Mouse (Mus musculus) intestine, postnatal 0 days (tissue): ENCODE results near the gene Gnptg. TPM values are rescaled to one million over a fixed set of nuclear protein-coding genes. Genes with fewer than 3 reads are reported as not detected.
A peak's percentile ranks its signal among the peaks of the same experiment; 100 is the strongest.

Experiments used
- ATAC-seq: fragments of 200-750 bp; cut with Nextera tagmentation; 2 replicates; pipeline ENCODE4 v1.8.0; 2017; ENCODE audit warnings: mild to moderate bottlenecking, moderate TSS enrichment, moderate library complexity
- H3K27ac ChIP-seq: fragments of 300-500 bp; sonication (generic); 2 replicates; pipeline ENCODE4 v1.5.1; 2014; ENCODE audit warnings: mild to moderate bottlenecking, low read depth, low read length, moderate library complexity
- H3K27me3 ChIP-seq: fragments of 300-500 bp; sonication (generic); replicated peaks from 2 replicates; pipeline ENCODE4 v1.6.1; 2014; ENCODE audit warnings: low read length, mixed read lengths; ENCODE audit not compliant: control insufficient read depth, insufficient read depth
- H3K36me3 ChIP-seq: fragments of 300-500 bp; sonication (generic); 2 replicates; pipeline ENCODE4 v1.6.1; 2014; ENCODE audit warnings: mild to moderate bottlenecking, moderate library complexity; ENCODE audit not compliant: control insufficient read depth, insufficient read depth
- H3K4me1 ChIP-seq: fragments of 300-500 bp; sonication (generic); replicated peaks from 2 replicates; pipeline ENCODE4 v1.6.1; 2014; ENCODE audit warnings: antibody characterized with exemption, low read length, mixed read lengths; ENCODE audit not compliant: control insufficient read depth, insufficient read depth
- H3K4me2 ChIP-seq: fragments of 300-500 bp; sonication (generic); replicated peaks from 2 replicates; pipeline ENCODE4 v1.6.1; 2014; ENCODE audit warnings: low read depth, mild to moderate bottlenecking, moderate library complexity
- H3K4me3 ChIP-seq: fragments of 300-500 bp; sonication (generic); 2 replicates; pipeline ENCODE4 v1.5.1; 2014; ENCODE audit warnings: low read depth, low read length
- H3K9ac ChIP-seq: fragments of 300-500 bp; sonication (generic); 2 replicates; pipeline ENCODE4 v1.6.1; 2014; ENCODE audit warnings: mild to moderate bottlenecking, low read depth, low read length
- H3K9me3 ChIP-seq: fragments of 300-500 bp; sonication (generic); 2 replicates; pipeline ENCODE4 v1.6.1; 2016; ENCODE audit warnings: mixed run types; ENCODE audit not compliant: control insufficient read depth
- CTCF ChIP-seq: sonication (generic); IDR thresholded peaks from 2 replicates; pipeline ENCODE4 v1.5.1; 2016; ENCODE audit warnings: low read depth, mild to moderate bottlenecking, control low read depth, antibody characterized with exemption, moderate library complexity
- WGBS: fragments of 180-500 bp; shearing (Covaris S2); extraction: QIAGEN DNeasy Blood & Tissue Kit; methylation state at CpG from one replicate; pipeline ENCODE4 v1.1.7; 2014; 5-methylcytosine and 5-hydroxymethylcytosine counted together
- polyA plus RNA-seq: library from polyadenylated mRNA; unstranded; fragments of >200 nt; fragmentation: Nextera tagmentation; extraction: Ambion mirVana; gene quantifications from 2 replicates; pipeline ENCODE4 v1.2.1, GENCODE M21; 2015

Gnptg gene
- polyA plus RNA-seq, 1 experiment from 2014 or later, result 41.0 TPM

GRCm38 (mm10) chr17:25256140-25256754, 16.3 kb upstream of the Gnptg start, which contains the start of gene Baiap3:
Baiap3 (minus strand) TSS chr17:25256364.
- no peak within 1 kb of the TSS for H3K9ac ChIP-seq
- 3% methylated on average over 28 of the region's 35 CpGs for WGBS
- ATAC-seq, result no peak
- TF ChIP-seq CTCF, result no peak
- no peak within 1 kb of the TSS for H3K27ac ChIP-seq
- H3K27me3 ChIP-seq, result peaks cover 11% of the 10 kb centered on the region
- peak within 1 kb of the TSS; percentile 34 for H3K4me3 ChIP-seq
- H3K9me3 ChIP-seq, result no peaks in the 10 kb centered on the region
- H3K4me1 ChIP-seq, result 0 out of 2 replicates have a peak, but pooled peaks cover 3% of the 10 kb centered on the region
- H3K36me3 ChIP-seq, result peaks cover 4% of the 10 kb centered on the region; the same call in 1 of the 2 replicates
- peak within 1 kb of the TSS; percentile 67 for H3K4me2 ChIP-seq

- H3K4me3 ChIP-seq, result no peak overlapping the region
- WGBS, result 60% methylated on average over 2 of the region's 2 CpGs
Observed at GRCm38 (mm10) chr17:25255110-25255509, 15.2 kb upstream of the Gnptg start.

GRCm38 (mm10) chr17:25253760-25254159, 13.8 kb upstream of the Gnptg start:
- no peak for TF ChIP-seq CTCF
- H3K9me3 ChIP-seq, result no peaks in the 10 kb centered on the region
- no peak overlapping the region for H3K4me3 ChIP-seq
- H3K36me3 ChIP-seq, result no peaks in the 10 kb centered on the region
- 28% methylated on average over 10 of the region's 10 CpGs for WGBS
- H3K27ac ChIP-seq, result no peak overlapping the region
- 0 out of 2 replicates have a peak, but pooled peaks cover 3% of the 10 kb centered on the region for H3K4me1 ChIP-seq
- H3K9ac ChIP-seq, result no peak overlapping the region
- no peak overlapping the region for H3K4me2 ChIP-seq
- H3K27me3 ChIP-seq, result peaks cover 11% of the 10 kb centered on the region
- 0 out of 2 replicates have a peak, but pooled peaks have one; percentile 11 for ATAC-seq

More at GRCm38 (mm10) chr17:25255110-25255509, 15.2 kb upstream of the Gnptg start:
- TF ChIP-seq CTCF, result no peak
- peaks cover 4% of the 10 kb centered on the region; the same call in 1 of the 2 replicates for H3K36me3 ChIP-seq
- H3K9me3 ChIP-seq, result no peaks in the 10 kb centered on the region
- H3K4me2 ChIP-seq, result 0 out of 2 replicates have a peak overlapping the region, but pooled peaks have one; percentile 67
- no peak overlapping the region for H3K9ac ChIP-seq
- no peak overlapping the region for H3K27ac ChIP-seq
- H3K27me3 ChIP-seq, result peaks cover 11% of the 10 kb centered on the region
- no peak for ATAC-seq
- 0 out of 2 replicates have a peak, but pooled peaks cover 3% of the 10 kb centered on the region for H3K4me1 ChIP-seq

GRCm38 (mm10) chr17:25252643-25253042, 12.7 kb upstream of the Gnptg start:
- 44% methylated on average over 3 of the region's 3 CpGs for WGBS
- H3K4me1 ChIP-seq, result 0 out of 2 replicates have a peak, but pooled peaks cover 3% of the 10 kb centered on the region
- no peak overlapping the region for H3K27ac ChIP-seq
- no peak for ATAC-seq
- no peak for TF ChIP-seq CTCF
- H3K4me3 ChIP-seq, result no peak overlapping the region
- H3K9me3 ChIP-seq, result no peaks in the 10 kb centered on the region
- peaks cover 11% of the 10 kb centered on the region for H3K27me3 ChIP-seq
- no peak overlapping the region for H3K9ac ChIP-seq
- H3K4me2 ChIP-seq, result no peak overlapping the region
- H3K36me3 ChIP-seq, result no peaks in the 10 kb centered on the region

- H3K9ac ChIP-seq, result no peak overlapping the region
- H3K4me2 ChIP-seq, result no peak overlapping the region
- H3K4me1 ChIP-seq, result no peaks in the 10 kb centered on the region
- TF ChIP-seq CTCF, result no peak
- no peaks in the 10 kb centered on the region; the same call in 1 of the 2 replicates for H3K36me3 ChIP-seq
- 73% methylated on average over 8 of the region's 8 CpGs for WGBS
- no peak for ATAC-seq
- no peaks in the 10 kb centered on the region for H3K9me3 ChIP-seq
- no peak overlapping the region for H3K27ac ChIP-seq
- 0 out of 2 replicates have a peak, but pooled peaks cover 5% of the 10 kb centered on the region for H3K27me3 ChIP-seq
- no peak overlapping the region for H3K4me3 ChIP-seq
Observed at GRCm38 (mm10) chr17:25250181-25250835, 10.4 kb upstream of the Gnptg start.

- no peaks in the 10 kb centered on the region for H3K4me1 ChIP-seq
- WGBS, result 74% methylated on average over 18 of the region's 18 CpGs
- no peak overlapping the region for H3K9ac ChIP-seq
- no peak for ATAC-seq
- H3K27me3 ChIP-seq, result no peaks in the 10 kb centered on the region
- no peak for TF ChIP-seq CTCF
- H3K36me3 ChIP-seq, result peaks cover 8% of the 10 kb centered on the region
- H3K4me2 ChIP-seq, result no peak overlapping the region
- no peaks in the 10 kb centered on the region for H3K9me3 ChIP-seq
- H3K4me3 ChIP-seq, result no peak overlapping the region
- H3K27ac ChIP-seq, result no peak overlapping the region
Observed at GRCm38 (mm10) chr17:25248033-25248750, 8.3 kb upstream of the Gnptg start.
